Mouse (Mus musculus) spleen, postnatal 14 days (tissue): ENCODE results near the gene Mlc1.

Experiments used
- DNase-seq, 2 experiments: peaks; one replicate each; pipeline ENCODE4 v3.0.0; 2021 to 2022; ENCODE audit warnings: low spot score in 2 of 2

Mlc1 gene

GRCm38 (mm10) chr15:88978281-88979137, at the start of gene Mlc1:
Gene Mlc1, minus strand, starts transcription at chr15:88979007.
- DNase-seq, result no peak

- DNase-seq, result no peak
These were observed 41.7 kb upstream of the Mlc1 start for GRCm38 (mm10) chr15:89020492-89020891.

- DNase-seq, result no peak
These were observed 41.3 kb upstream of the Mlc1 start for GRCm38 (mm10) chr15:89020085-89020484.

GRCm38 (mm10) chr15:89016722-89017121, 37.9 kb upstream of the Mlc1 start:
- DNase-seq, result no peak

GRCm38 (mm10) chr15:89007781-89008180, 29.0 kb upstream of the Mlc1 start:
- no peak for DNase-seq

- no peak for DNase-seq
These were observed 28.2 kb upstream of the Mlc1 start for GRCm38 (mm10) chr15:89007002-89007401.

GRCm38 (mm10) chr15:89001245-89001644, 22.4 kb upstream of the Mlc1 start:
- DNase-seq, result no peak

- DNase-seq, result no peak
These were observed 21.6 kb upstream of the Mlc1 start for GRCm38 (mm10) chr15:89000367-89000766.

- DNase-seq, result no peak
These were observed 20.3 kb upstream of the Mlc1 start for GRCm38 (mm10) chr15:88999124-88999523.

- no peak for DNase-seq
These were observed 19.8 kb upstream of the Mlc1 start for GRCm38 (mm10) chr15:88998636-88999035.

GRCm38 (mm10) chr15:88989236-88989635, 10.4 kb upstream of the Mlc1 start:
- no peak for DNase-seq

GRCm38 (mm10) chr15:88982534-88983079, 3.8 kb upstream of the Mlc1 start, which contains the start of gene Mov10l1:
Gene Mov10l1, plus strand, starts transcription at chr15:88982909.
- no peak for DNase-seq

GRCm38 (mm10) chr15:88979138-88979446, 285 bp upstream of the Mlc1 start:
- DNase-seq, result no peak

GRCm38 (mm10) chr15:88972300-88972699, 6.5 kb downstream of the Mlc1 start:
- no peak for DNase-seq

- DNase-seq, result no peak
These were observed 14.7 kb downstream of the Mlc1 start for GRCm38 (mm10) chr15:88964070-88964578.

- DNase-seq, result no peak
These were observed 21.3 kb downstream of the Mlc1 start for GRCm38 (mm10) chr15:88957522-88957921.

GRCm38 (mm10) chr15:88955342-88955741, 23.5 kb downstream of the Mlc1 start:
- DNase-seq, result no peak

- DNase-seq, result no peak
These were observed 24.3 kb downstream of the Mlc1 start, which contains the start of gene Ttll8 for GRCm38 (mm10) chr15:88954368-88955072. Gene Ttll8, minus strand, starts transcription at chr15:88954418.

- no peak for DNase-seq
These were observed 27.6 kb downstream of the Mlc1 start for GRCm38 (mm10) chr15:88951246-88951645.

- no peak for DNase-seq
These were observed 32.0 kb downstream of the Mlc1 start for GRCm38 (mm10) chr15:88946851-88947250.

GRCm38 (mm10) chr15:88943896-88944551, 34.8 kb downstream of the Mlc1 start:
- no peak for DNase-seq

GRCm38 (mm10) chr15:88942783-88943182, 36.0 kb downstream of the Mlc1 start:
- DNase-seq, result no peak
